Mouse (Mus musculus): ENCODE results near the gene Taf3. TPM values are rescaled to one million over a fixed set of nuclear protein-coding genes. Genes with fewer than 3 reads are reported as not detected.

The Taf3 gene
- polyA plus RNA-seq, 3 experiments from 2014 or later, result 12.7 to 19.0 (median 17.6) TPM

- peak; percentile 73 for ATAC-seq
These were observed 159.3 kb downstream of the Taf3 start, which contains the start of gene 9230102O04Rik for GRCm38 (mm10) chr2:9888913-9889650. Gene 9230102O04Rik (minus strand): TSS chr2:9889540.

- no peak for ATAC-seq
These were observed 160.8 kb downstream of the Taf3 start for GRCm38 (mm10) chr2:9887636-9888035.

GRCm38 (mm10) chr2:9886921-9887610, 161.3 kb downstream of the Taf3 start:
- ATAC-seq, result no peak

- ATAC-seq, result no peak
These were observed 162.4 kb downstream of the Taf3 start for GRCm38 (mm10) chr2:9886031-9886430.

GRCm38 (mm10) chr2:9885217-9885770, 163.1 kb downstream of the Taf3 start:
- no peak for ATAC-seq

- ATAC-seq, result no peak
These were observed 163.7 kb downstream of the Taf3 start for GRCm38 (mm10) chr2:9884533-9885216.

GRCm38 (mm10) chr2:9883803-9884532, 164.4 kb downstream of the Taf3 start:
- ATAC-seq, result peak; percentile 21

GRCm38 (mm10) chr2:9882926-9883802, 165.2 kb downstream of the Taf3 start:
- no peak for ATAC-seq

GRCm38 (mm10) chr2:9882371-9882925, 165.9 kb downstream of the Taf3 start:
- no peak for ATAC-seq

GRCm38 (mm10) chr2:9881611-9882023, 166.8 kb downstream of the Taf3 start:
- ATAC-seq, result no peak

GRCm38 (mm10) chr2:9881051-9881591, 167.3 kb downstream of the Taf3 start, which contains the start of gene 4930412O13Rik:
Gene 4930412O13Rik (plus strand): TSS chr2:9881252.
- no peak for ATAC-seq

GRCm38 (mm10) chr2:9880271-9880670, 168.1 kb downstream of the Taf3 start:
- ATAC-seq, result no peak

- peak; percentile 58 for ATAC-seq
These were observed 168.9 kb downstream of the Taf3 start for GRCm38 (mm10) chr2:9879493-9879892.

- peak; percentile 5 for ATAC-seq
These were observed 169.3 kb downstream of the Taf3 start for GRCm38 (mm10) chr2:9879092-9879491.

GRCm38 (mm10) chr2:9878564-9879081, 169.8 kb downstream of the Taf3 start:
- peak; percentile 35 for ATAC-seq

- ATAC-seq, result peak; percentile 7
These were observed 170.3 kb downstream of the Taf3 start for GRCm38 (mm10) chr2:9877966-9878563.

GRCm38 (mm10) chr2:9877326-9877690, 171.1 kb downstream of the Taf3 start:
- ATAC-seq, result no peak

- no peak for ATAC-seq
These were observed 171.6 kb downstream of the Taf3 start for GRCm38 (mm10) chr2:9876621-9877325.

GRCm38 (mm10) chr2:9875676-9876357, 172.6 kb downstream of the Taf3 start:
- peak; percentile 44 for ATAC-seq
